Mouse (Mus musculus): ENCODE data around the gene Med18.

GRCm38 (mm10) chr4:132484820-132485219 is 21.1 kb upstream of the Med18 start:
- TF ChIP-seq MAX (IDR thresholded peaks at IDR 0.05; ENCODE audit: low read depth) = no peak
- TF ChIP-seq SRF (IDR thresholded peaks at IDR 0.05; ENCODE audit: control insufficient read depth, insufficient read length, low read depth) = no peak

Data from myocyte (in vitro differentiated cells).